Mouse (Mus musculus): ENCODE measurements around the gene Matn3. TPM values are rescaled to one million over a fixed set of nuclear protein-coding genes. Genes with fewer than 3 reads are reported as not detected.

Gene Matn3
- polyA plus RNA-seq, 1 experiment from 2014 or later = 0.18 TPM

GRCm38 (mm10) chr12:8920996-8921393, 26.7 kb upstream of the Matn3 start:
- peak overlapping the region; percentile 48 for H3K4me2 ChIP-seq (replicated peaks; ENCODE audit: low read depth)
- no peak for TF ChIP-seq EP300 (optimal IDR thresholded peaks at IDR 0.05)
- TF ChIP-seq CTCF (IDR thresholded peaks at IDR 0.05; ENCODE audit: low read depth) = no peak
- H3K4me3 ChIP-seq (ENCODE audit: low read depth, low read length) = peak overlapping the region; percentile 81
- no peak for DNase-seq (ENCODE audit: low spot score)
- H3K27me3 ChIP-seq (ENCODE audit: control insufficient read depth, insufficient read depth, low read length) = no peaks in the 10 kb centered on the region
- H3K27ac ChIP-seq (replicated peaks) = peak overlapping the region; percentile 99
- peaks cover 14% of the 10 kb centered on the region for H3K4me1 ChIP-seq (replicated peaks; ENCODE audit: control insufficient read depth, insufficient read depth)
- peak overlapping the region; percentile 69; the same call in 1 of the 2 replicates for H3K9ac ChIP-seq (ENCODE audit: low read length)
- H3K36me3 ChIP-seq (ENCODE audit: control insufficient read depth, insufficient read depth, low read length) = no peaks in the 10 kb centered on the region
- WGBS = 8% methylated on average over 1 of the region's 1 CpGs
- ATAC-seq (ENCODE audit: low FRiP score, low TSS enrichment) = no peak
- H3K9me3 ChIP-seq (ENCODE audit: control insufficient read depth, low read length) = no peaks in the 10 kb centered on the region

DNA sequence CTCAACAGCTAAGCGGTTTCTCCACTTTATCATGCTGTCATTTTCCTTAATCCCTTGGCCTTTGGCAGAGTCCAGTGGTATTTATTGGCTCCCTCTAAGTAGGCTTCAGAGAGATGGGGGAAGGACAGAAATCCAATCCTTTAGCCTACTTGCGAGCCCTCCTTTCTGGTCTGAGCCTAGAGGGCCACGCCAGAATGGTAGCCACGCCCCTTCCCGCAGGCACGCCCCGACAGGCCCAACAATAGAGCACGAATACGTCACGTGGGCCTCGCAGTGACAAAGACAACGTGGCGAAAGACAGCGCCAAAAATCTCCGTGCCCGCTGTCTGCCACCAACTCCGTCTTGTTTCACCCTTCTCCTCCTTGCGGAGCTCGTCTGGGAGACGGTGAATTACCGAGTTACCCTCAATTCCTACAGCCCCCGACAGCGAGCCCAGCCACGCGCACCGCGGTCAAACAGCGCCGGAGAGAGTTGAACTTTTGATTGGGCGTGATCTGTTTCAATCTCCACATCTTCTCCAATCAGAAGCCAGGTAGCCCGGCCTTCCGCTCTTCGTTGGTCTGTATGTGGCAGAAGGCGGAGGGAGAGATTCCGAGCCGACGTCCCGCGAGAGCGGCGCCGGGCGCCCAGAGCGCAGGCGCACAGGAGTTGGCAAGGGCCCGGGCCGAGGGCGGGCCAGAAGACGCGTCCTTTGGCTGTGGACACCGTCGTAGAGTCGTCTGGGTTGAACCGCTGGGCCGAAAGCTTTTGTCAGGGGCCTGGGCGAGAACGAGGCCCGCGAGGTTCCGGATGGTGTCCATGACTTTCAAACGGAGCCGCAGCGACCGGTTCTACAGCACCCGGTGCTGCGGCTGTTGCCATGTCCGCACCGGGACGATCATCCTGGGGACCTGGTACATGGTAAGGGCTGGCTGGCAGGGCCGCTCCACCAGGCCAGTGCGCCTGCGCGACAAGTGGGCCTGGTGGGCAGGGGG, 26.0 kb upstream of the Matn3 start, which contains the start of gene Laptm4a:
Gene Laptm4a, plus strand, starts transcription at position 271 of the 975 bp plus-strand sequence.
- Histone ChIP-seq H3K4me1 (replicated peaks; ENCODE audit: control insufficient read depth, insufficient read depth) (peaks cover 9% of the 10 kb centered on the region; the same call in 1 of the 2 replicates), H3K4me2 (replicated peaks; ENCODE audit: low read depth) (peak within 1 kb of the TSS; percentile 68), H3K27me3 (ENCODE audit: control insufficient read depth, insufficient read depth, low read length) (no peaks in the 10 kb centered on the region), H3K4me3 (ENCODE audit: low read depth, low read length) (peak within 1 kb of the TSS; percentile 81), H3K27ac (replicated peaks) (peak within 1 kb of the TSS; percentile 99), H3K9me3 (ENCODE audit: control insufficient read depth, low read length) (no peaks in the 10 kb centered on the region), H3K36me3 (ENCODE audit: control insufficient read depth, insufficient read depth, low read length) (no peaks in the 10 kb centered on the region), H3K9ac (ENCODE audit: low read length) (peak within 1 kb of the TSS; percentile 94)
- peak; percentile 77 for TF ChIP-seq EP300 (optimal IDR thresholded peaks at IDR 0.05)
- peak; percentile 7; the same call in 1 of the 2 replicates for TF ChIP-seq CTCF (IDR thresholded peaks at IDR 0.05; ENCODE audit: low read depth)
- DNase-seq (ENCODE audit: low spot score) = peak; percentile 98
- WGBS = under 1% methylated on average over 73 of the region's 73 CpGs
- ATAC-seq (ENCODE audit: low FRiP score, low TSS enrichment) = peak; percentile 99

DNA sequence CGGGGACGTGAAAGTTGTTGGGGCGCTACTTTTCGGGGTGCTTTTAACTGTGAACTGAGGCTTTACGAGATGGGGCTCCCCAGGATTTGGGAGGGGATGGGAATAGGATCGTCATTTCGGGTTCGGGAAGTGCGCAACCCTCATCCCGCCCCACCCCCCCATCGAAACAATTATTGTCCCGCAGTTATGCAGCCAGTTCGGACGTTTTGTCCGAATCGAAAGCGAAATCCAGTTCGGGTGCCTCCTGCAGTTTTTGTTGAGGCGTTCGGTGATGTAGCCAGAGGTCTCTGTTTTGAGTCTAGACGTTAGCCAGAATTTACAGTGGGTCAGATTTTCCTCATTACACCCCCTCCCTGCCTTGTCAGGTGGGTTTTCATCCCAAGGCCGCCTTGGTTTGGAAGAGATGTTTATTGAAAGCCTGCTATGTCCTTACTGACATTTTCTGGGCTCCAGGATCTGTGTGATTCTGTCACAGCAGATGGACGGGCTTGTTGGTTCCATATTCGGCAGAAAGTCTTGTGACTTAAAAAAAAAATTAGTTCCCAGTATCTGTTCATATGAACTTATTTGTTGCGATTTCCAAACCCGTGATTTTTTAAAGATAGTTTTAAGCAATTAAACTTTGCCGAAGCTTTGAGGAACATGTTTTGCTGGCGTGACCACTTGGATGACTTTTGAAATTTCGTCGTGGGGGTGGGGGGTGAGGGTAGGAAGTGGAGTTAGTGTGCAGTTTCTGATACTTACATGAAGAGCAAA, 25.2 kb upstream of the Matn3 start:
- WGBS = under 1% methylated on average over 30 of the region's 30 CpGs

DNA sequence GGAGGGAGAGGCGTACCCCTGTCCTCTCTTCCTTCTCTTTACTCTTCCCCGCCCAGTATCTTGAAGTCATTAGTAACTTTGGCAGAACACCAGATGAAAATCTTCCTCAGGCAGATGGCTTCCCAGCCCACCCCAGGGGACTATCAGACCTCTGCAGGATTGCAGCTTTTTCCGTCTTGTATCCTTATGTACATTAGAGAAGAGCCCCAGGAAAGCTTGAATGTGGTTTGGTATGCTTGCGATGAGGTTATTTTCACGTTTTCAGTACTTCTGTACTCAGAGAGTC, 24.7 kb upstream of the Matn3 start:
- Histone ChIP-seq H3K9me3 (ENCODE audit: control insufficient read depth, low read length) (no peaks in the 10 kb centered on the region), H3K27ac (replicated peaks) (peak overlapping the region; percentile 99), H3K4me3 (ENCODE audit: low read depth, low read length) (peak overlapping the region; percentile 81), H3K27me3 (ENCODE audit: control insufficient read depth, insufficient read depth, low read length) (no peaks in the 10 kb centered on the region), H3K4me2 (replicated peaks; ENCODE audit: low read depth) (peak overlapping the region; percentile 68), H3K4me1 (replicated peaks; ENCODE audit: control insufficient read depth, insufficient read depth) (0 out of 2 replicates have a peak, but pooled peaks cover 10% of the 10 kb centered on the region), H3K36me3 (ENCODE audit: control insufficient read depth, insufficient read depth, low read length) (no peaks in the 10 kb centered on the region), H3K9ac (ENCODE audit: low read length) (peak overlapping the region; percentile 94)
- no peak for ATAC-seq (ENCODE audit: low FRiP score, low TSS enrichment)
- no peak for DNase-seq (ENCODE audit: low spot score)
- WGBS = 8% methylated on average over 5 of the region's 5 CpGs
- no peak for TF ChIP-seq CTCF (IDR thresholded peaks at IDR 0.05; ENCODE audit: low read depth)
- TF ChIP-seq EP300 (optimal IDR thresholded peaks at IDR 0.05) = no peak

More for the DNA sequence above, 25.2 kb upstream of the Matn3 start:
- Histone ChIP-seq H3K4me1 (replicated peaks; ENCODE audit: control insufficient read depth, insufficient read depth) (0 out of 2 replicates have a peak, but pooled peaks cover 10% of the 10 kb centered on the region), H3K4me3 (ENCODE audit: low read depth, low read length) (peak overlapping the region; percentile 81), H3K9ac (ENCODE audit: low read length) (peak overlapping the region; percentile 94), H3K4me2 (replicated peaks; ENCODE audit: low read depth) (peak overlapping the region; percentile 68), H3K27me3 (ENCODE audit: control insufficient read depth, insufficient read depth, low read length) (no peaks in the 10 kb centered on the region), H3K27ac (replicated peaks) (peak overlapping the region; percentile 99), H3K36me3 (ENCODE audit: control insufficient read depth, insufficient read depth, low read length) (no peaks in the 10 kb centered on the region), H3K9me3 (ENCODE audit: control insufficient read depth, low read length) (no peaks in the 10 kb centered on the region)
- TF ChIP-seq EP300 (optimal IDR thresholded peaks at IDR 0.05) = no peak
- no peak for TF ChIP-seq CTCF (IDR thresholded peaks at IDR 0.05; ENCODE audit: low read depth)
- ATAC-seq (ENCODE audit: low FRiP score, low TSS enrichment) (no peak), DNase-seq (ENCODE audit: low spot score) (no peak)

DNA sequence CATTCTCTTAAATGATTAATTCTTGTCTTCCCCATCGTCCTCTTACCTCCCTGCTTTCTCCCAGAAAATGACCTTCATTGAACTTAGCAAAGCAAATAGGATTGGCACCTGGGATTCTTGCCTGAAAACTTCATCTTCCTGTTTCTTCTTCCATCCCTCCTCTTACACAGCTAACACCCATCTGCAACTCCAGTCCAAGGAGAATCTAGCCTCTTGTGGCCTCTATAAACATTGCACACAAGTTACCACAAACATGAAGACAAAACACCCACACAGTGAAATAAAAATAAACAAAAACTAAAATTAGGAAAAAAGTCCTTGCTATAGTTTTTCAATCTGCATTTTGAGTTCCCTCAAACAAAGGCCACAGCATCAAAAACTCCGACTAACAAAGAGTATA, 24.1 kb upstream of the Matn3 start:
- Histone ChIP-seq H3K36me3 (ENCODE audit: control insufficient read depth, insufficient read depth, low read length) (no peaks in the 10 kb centered on the region), H3K27me3 (ENCODE audit: control insufficient read depth, insufficient read depth, low read length) (no peaks in the 10 kb centered on the region), H3K9ac (ENCODE audit: low read length) (peak overlapping the region; percentile 94), H3K4me2 (replicated peaks; ENCODE audit: low read depth) (peak overlapping the region; percentile 68), H3K27ac (replicated peaks) (peak overlapping the region; percentile 99), H3K9me3 (ENCODE audit: control insufficient read depth, low read length) (no peaks in the 10 kb centered on the region), H3K4me1 (replicated peaks; ENCODE audit: control insufficient read depth, insufficient read depth) (0 out of 2 replicates have a peak, but pooled peaks cover 6% of the 10 kb centered on the region), H3K4me3 (ENCODE audit: low read depth, low read length) (peak overlapping the region; percentile 81)
- WGBS = 27% methylated on average over 2 of the region's 2 CpGs
- DNase-seq (ENCODE audit: low spot score) = no peak
- no peak for ATAC-seq (ENCODE audit: low FRiP score, low TSS enrichment)
- TF ChIP-seq CTCF (IDR thresholded peaks at IDR 0.05; ENCODE audit: low read depth) (peak; percentile 53), EP300 (optimal IDR thresholded peaks at IDR 0.05) (no peak)
